Mouse (Mus musculus) MEL (cell line): ENCODE data around the gene Arhgef15.
A peak's percentile ranks its signal among the peaks of the same experiment; 100 is the strongest.

Experiments used
- CHD2 ChIP-seq: IDR thresholded peaks from 2 replicates; pipeline ENCODE4 v1.6.1; 2011; ENCODE audit warnings: low read length, improper control_type of control experiment
- CTCF ChIP-seq, 3 experiments: IDR thresholded peaks in 2 of 3; conservative IDR thresholded peaks in 1 of 3; 2 replicates each; pipeline ENCODE4 v1.5.1; 2011 to 2012; ENCODE audit warnings: low read length in 3 of 3, low read depth in 2 of 3, mild to moderate bottlenecking in 2 of 3, improper control_type of control experiment in 1 of 3, inconsistent platforms in 1 of 3, mixed read lengths in 1 of 3, moderate library complexity in 1 of 3; ENCODE audit not compliant: control insufficient read depth in 1 of 3, insufficient read depth in 1 of 3, poor library complexity in 1 of 3, severe bottlenecking in 1 of 3
- EP300 ChIP-seq, 2 experiments: IDR thresholded peaks; 2 replicates each; pipeline ENCODE4 v1.6.1; 2011; ENCODE audit warnings: improper control_type of control experiment in 2 of 2, low read length in 2 of 2, low read depth in 1 of 2, mild to moderate bottlenecking in 1 of 2
- GATA1 ChIP-seq: IDR thresholded peaks from 2 replicates; pipeline ENCODE4 v1.6.1; 2011; ENCODE audit warnings: low read depth, low read length, improper control_type of control experiment
- MAX ChIP-seq: IDR thresholded peaks from 2 replicates; pipeline ENCODE4 v1.6.1; 2011; ENCODE audit warnings: low read length, improper control_type of control experiment
- MEF2A ChIP-seq: IDR thresholded peaks from 2 replicates; pipeline ENCODE4 v1.6.1; 2014; ENCODE audit warnings: low read depth, mild to moderate bottlenecking, inconsistent platforms, low read length, improper control_type of control experiment; ENCODE audit not compliant: poor library complexity, insufficient replicate concordance, severe bottlenecking; ENCODE audit errors: extremely low read depth
- MXI1 ChIP-seq: IDR thresholded peaks from 2 replicates; pipeline ENCODE4 v1.6.1; 2011; ENCODE audit warnings: mild to moderate bottlenecking, low read depth, low read length, improper control_type of control experiment
- POLR2A ChIP-seq, 2 experiments: IDR thresholded peaks; 2 replicates each; pipeline ENCODE4 v1.6.1; 2011 to 2012; ENCODE audit warnings: low read length in 2 of 2, mild to moderate bottlenecking in 2 of 2, control low read depth in 1 of 2, improper control_type of control experiment in 1 of 2, low read depth in 1 of 2, moderate library complexity in 1 of 2; ENCODE audit not compliant: control insufficient read depth in 1 of 2, insufficient read depth in 1 of 2, poor library complexity in 1 of 2
- POLR2AphosphoS2 ChIP-seq: IDR thresholded peaks from 2 replicates; pipeline ENCODE4 v1.6.1; 2011; ENCODE audit warnings: low read length, improper control_type of control experiment
- POLR2AphosphoS5 ChIP-seq: IDR thresholded peaks from 2 replicates; pipeline ENCODE4 v1.6.1; 2012; ENCODE audit warnings: low read depth, borderline replicate concordance, mild to moderate bottlenecking, inconsistent platforms, low read length, moderate library complexity, mixed read lengths
- RCOR1 ChIP-seq: IDR thresholded peaks from 2 replicates; pipeline ENCODE4 v1.6.1; 2012; ENCODE audit warnings: low read depth, mild to moderate bottlenecking, inconsistent platforms, low read length, improper control_type of control experiment
- UBTF ChIP-seq: IDR thresholded peaks from 2 replicates; pipeline ENCODE4 v1.6.1; 2012; ENCODE audit warnings: low read depth, mild to moderate bottlenecking, inconsistent platforms, low read length, improper control_type of control experiment, moderate library complexity, borderline replicate concordance; ENCODE audit not compliant: insufficient read depth
- USF1 ChIP-seq: IDR thresholded peaks from 2 replicates; pipeline ENCODE4 v1.6.1; 2014; ENCODE audit warnings: low read depth, mild to moderate bottlenecking, inconsistent platforms, low read length, improper control_type of control experiment, moderate library complexity

GRCm38 (mm10) chr11:68903775-68904174 is 53.5 kb downstream of the Arhgef15 start:
- no peak for TF ChIP-seq GATA1
- no peak for TF ChIP-seq POLR2AphosphoS5
- no peak for TF ChIP-seq RCOR1
- TF ChIP-seq CTCF (IDR thresholded peaks at IDR 0.05 in 2 of 3, conservative IDR thresholded peaks at IDR 0.05 in 1 of 3; ENCODE audit: control insufficient read depth in 1 of 3, insufficient read depth in 1 of 3, low read depth in 2 of 3, low read length in 3 of 3, poor library complexity in 1 of 3, severe bottlenecking in 1 of 3) = no peak
- peak; percentile 53; the same call in 1 of the 2 replicates for TF ChIP-seq POLR2AphosphoS2
- no peak for TF ChIP-seq EP300 (IDR thresholded peaks at IDR 0.05; ENCODE audit: low read depth in 1 of 2, low read length in 2 of 2)
- no peak for TF ChIP-seq UBTF
- TF ChIP-seq POLR2A (IDR thresholded peaks at IDR 0.05; ENCODE audit: control insufficient read depth in 1 of 2, insufficient read depth in 1 of 2, low read depth in 1 of 2, low read length in 2 of 2, poor library complexity in 1 of 2) = peak in 1 of 2 experiments; percentile 48; a peak in 1 of 4 replicates
- no peak for TF ChIP-seq MAX
- no peak for TF ChIP-seq MEF2A
- no peak for TF ChIP-seq USF1
- TF ChIP-seq MXI1 = no peak
- TF ChIP-seq CHD2 = no peak
